Mouse (Mus musculus) intestine, postnatal 0 days (tissue): ENCODE measurements at regions not wholly inside any gene's neighbourhood (a gene's known extent, or its start where the extent isn't known, plus 50 kb on each side); places are given as distances from the start of the nearest gene placed in this dataset.
A peak's percentile ranks its signal among the peaks of the same experiment; 100 is the strongest.

ENCODE experiments used
- ATAC-seq: fragments of 200-750 bp; cut with Nextera tagmentation; 2 replicates; pipeline ENCODE4 v1.8.0; 2017; ENCODE audit warnings: mild to moderate bottlenecking, moderate TSS enrichment, moderate library complexity
- H3K27ac ChIP-seq: fragments of 300-500 bp; sonication (generic); 2 replicates; pipeline ENCODE4 v1.5.1; 2014; ENCODE audit warnings: mild to moderate bottlenecking, low read depth, low read length, moderate library complexity
- H3K27me3 ChIP-seq: fragments of 300-500 bp; sonication (generic); replicated peaks from 2 replicates; pipeline ENCODE4 v1.6.1; 2014; ENCODE audit warnings: low read length, mixed read lengths; ENCODE audit not compliant: control insufficient read depth, insufficient read depth
- H3K36me3 ChIP-seq: fragments of 300-500 bp; sonication (generic); 2 replicates; pipeline ENCODE4 v1.6.1; 2014; ENCODE audit warnings: mild to moderate bottlenecking, moderate library complexity; ENCODE audit not compliant: control insufficient read depth, insufficient read depth
- H3K4me1 ChIP-seq: fragments of 300-500 bp; sonication (generic); replicated peaks from 2 replicates; pipeline ENCODE4 v1.6.1; 2014; ENCODE audit warnings: antibody characterized with exemption, low read length, mixed read lengths; ENCODE audit not compliant: control insufficient read depth, insufficient read depth
- H3K4me2 ChIP-seq: fragments of 300-500 bp; sonication (generic); replicated peaks from 2 replicates; pipeline ENCODE4 v1.6.1; 2014; ENCODE audit warnings: low read depth, mild to moderate bottlenecking, moderate library complexity
- H3K4me3 ChIP-seq: fragments of 300-500 bp; sonication (generic); 2 replicates; pipeline ENCODE4 v1.5.1; 2014; ENCODE audit warnings: low read depth, low read length
- H3K9ac ChIP-seq: fragments of 300-500 bp; sonication (generic); 2 replicates; pipeline ENCODE4 v1.6.1; 2014; ENCODE audit warnings: mild to moderate bottlenecking, low read depth, low read length
- H3K9me3 ChIP-seq: fragments of 300-500 bp; sonication (generic); 2 replicates; pipeline ENCODE4 v1.6.1; 2016; ENCODE audit warnings: mixed run types; ENCODE audit not compliant: control insufficient read depth
- CTCF ChIP-seq: sonication (generic); IDR thresholded peaks from 2 replicates; pipeline ENCODE4 v1.5.1; 2016; ENCODE audit warnings: low read depth, mild to moderate bottlenecking, control low read depth, antibody characterized with exemption, moderate library complexity
- whole genome bisulfite sequencing: fragments of 180-500 bp; shearing (Covaris S2); extraction: QIAGEN DNeasy Blood & Tissue Kit; methylation state at CpG from one replicate; pipeline ENCODE4 v1.1.7; 2014; 5-methylcytosine and 5-hydroxymethylcytosine counted together

- Histone ChIP-seq H3K4me2 (no peak overlapping the region; the same call in 1 of the 2 replicates), H3K36me3 (no peaks in the 10 kb centered on the region), H3K4me1 (no peaks in the 10 kb centered on the region), H3K27ac (no peak overlapping the region), H3K27me3 (no peaks in the 10 kb centered on the region), H3K9me3 (no peaks in the 10 kb centered on the region), H3K4me3 (no peak overlapping the region), H3K9ac (no peak overlapping the region)
- 31% methylated on average over 10 of the region's 10 CpGs for WGBS
- no peak for ATAC-seq
- TF ChIP-seq CTCF: no peak
These were observed 349.2 kb upstream of the Atp11b start for GRCm38 (mm10) chr3:35404492-35405390.

DNA sequence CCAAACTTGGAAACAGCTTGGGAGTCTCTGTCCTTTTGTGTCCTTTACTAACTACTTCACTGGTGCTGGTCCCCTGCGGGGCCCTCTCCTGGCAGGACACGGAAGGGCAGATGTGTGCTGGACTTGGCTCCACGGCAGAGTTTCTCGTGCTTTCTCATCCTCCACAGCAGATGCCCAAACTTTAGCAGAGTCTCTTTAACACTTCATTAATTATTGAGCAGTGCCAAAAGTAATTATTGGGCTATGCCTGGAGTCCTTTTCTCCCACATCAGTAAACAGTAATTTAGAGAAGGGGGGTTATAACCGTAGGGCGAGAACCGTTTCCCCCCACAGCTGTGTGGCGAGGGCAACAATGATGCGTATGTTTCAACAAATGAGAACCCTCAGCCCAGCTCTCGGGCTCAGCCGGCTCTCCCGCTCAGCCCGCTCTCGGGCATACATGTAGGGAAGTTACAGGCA, 348.3 kb upstream of the Atp11b start:
- Histone ChIP-seq H3K9ac (no peak overlapping the region), H3K9me3 (no peaks in the 10 kb centered on the region), H3K4me1 (no peaks in the 10 kb centered on the region), H3K4me2 (no peak overlapping the region), H3K4me3 (no peak overlapping the region), H3K27me3 (no peaks in the 10 kb centered on the region), H3K27ac (no peak overlapping the region), H3K36me3 (no peaks in the 10 kb centered on the region)
- WGBS: 62% methylated on average over 14 of the region's 14 CpGs
- no peak for ATAC-seq
- peak; percentile 50 for TF ChIP-seq CTCF

- ATAC-seq: no peak
- no peaks in the 10 kb centered on the region for H3K27me3 ChIP-seq
- H3K36me3 ChIP-seq: no peaks in the 10 kb centered on the region
- no peaks in the 10 kb centered on the region for H3K9me3 ChIP-seq
- no peak for TF ChIP-seq CTCF
- H3K27ac ChIP-seq: no peak overlapping the region
- WGBS: 93% methylated on average over 1 of the region's 1 CpGs
- no peaks in the 10 kb centered on the region for H3K4me1 ChIP-seq
- no peak overlapping the region for H3K4me3 ChIP-seq
- H3K4me2 ChIP-seq: no peak overlapping the region
- H3K9ac ChIP-seq: no peak overlapping the region
These were observed 316.2 kb upstream of the Atp11b start for GRCm38 (mm10) chr3:35437687-35438086.

GRCm38 (mm10) chr3:35462858-35463257, 291.0 kb upstream of the Atp11b start:
- no peak overlapping the region for H3K4me3 ChIP-seq
- TF ChIP-seq CTCF: no peak
- no peak overlapping the region for H3K4me2 ChIP-seq
- no peak for ATAC-seq
- no peak overlapping the region for H3K9ac ChIP-seq
- H3K4me1 ChIP-seq: no peaks in the 10 kb centered on the region
- H3K27ac ChIP-seq: no peak overlapping the region
- WGBS: 28% methylated on average over 4 of the region's 4 CpGs
- no peaks in the 10 kb centered on the region for H3K36me3 ChIP-seq
- no peaks in the 10 kb centered on the region for H3K27me3 ChIP-seq
- H3K9me3 ChIP-seq: no peaks in the 10 kb centered on the region

GRCm38 (mm10) chr3:35464212-35464911, 289.5 kb upstream of the Atp11b start:
- 69% methylated on average over 11 of the region's 11 CpGs for WGBS
- Histone ChIP-seq H3K27ac (no peak overlapping the region), H3K9ac (no peak overlapping the region), H3K4me2 (no peak overlapping the region), H3K4me1 (no peaks in the 10 kb centered on the region), H3K36me3 (no peaks in the 10 kb centered on the region), H3K27me3 (no peaks in the 10 kb centered on the region; the same call in 1 of the 2 replicates), H3K4me3 (no peak overlapping the region), H3K9me3 (no peaks in the 10 kb centered on the region)
- TF ChIP-seq CTCF: no peak
- ATAC-seq: no peak

DNA sequence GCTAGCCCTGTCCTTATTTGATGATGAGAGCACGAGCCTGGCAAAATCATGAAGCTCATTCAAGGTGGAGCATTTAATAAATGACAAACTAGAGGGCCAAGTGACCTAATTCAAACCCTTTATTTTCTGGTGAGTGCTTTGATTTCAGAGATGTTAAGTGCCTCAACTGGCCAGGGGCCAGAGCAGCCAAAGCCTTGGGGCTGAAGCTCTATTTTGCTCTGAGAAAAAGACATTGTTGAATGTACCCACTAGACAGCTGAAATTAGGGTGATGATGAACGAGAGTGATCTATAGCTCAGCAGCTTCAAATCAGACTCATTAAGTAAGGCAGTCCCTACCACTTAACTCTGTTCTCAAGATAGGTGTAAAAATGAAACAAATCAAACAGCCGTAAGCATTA, 287.9 kb upstream of the Atp11b start:
- H3K36me3 ChIP-seq: no peaks in the 10 kb centered on the region
- TF ChIP-seq CTCF: no peak
- H3K4me1 ChIP-seq: no peaks in the 10 kb centered on the region
- no peak for ATAC-seq
- WGBS: 77% methylated on average over 3 of the region's 3 CpGs
- H3K4me3 ChIP-seq: no peak overlapping the region
- no peak overlapping the region for H3K9ac ChIP-seq
- H3K9me3 ChIP-seq: no peaks in the 10 kb centered on the region
- no peak overlapping the region for H3K4me2 ChIP-seq
- H3K27me3 ChIP-seq: no peaks in the 10 kb centered on the region; the same call in 1 of the 2 replicates
- no peak overlapping the region for H3K27ac ChIP-seq
